Mouse (Mus musculus) heart, adult 8-10 months (tissue): ENCODE results near the gene Nus1. TPM values are rescaled to one million over a fixed set of nuclear protein-coding genes. Genes with fewer than 3 reads are reported as not detected.
A peak's percentile ranks its signal among the peaks of the same experiment; 100 is the strongest.

ENCODE experiments used
- DNase-seq: peaks from one replicate; pipeline ENCODE4 v3.0.0; 2022; ENCODE audit warnings: low spot score
- total RNA-seq, 4 experiments: library from RNA; stranded (reverse); gene quantifications; 2 replicates each; pipeline ENCODE4 v1.2.4; 2022

Nus1 gene
- total RNA-seq: 10 to 100 TPM; 30.4 to 43.0 (median 36.2) TPM

- DNase-seq: peak; percentile 95
Measured at GRCm38 (mm10) chr10:52417299-52417997, at the start of gene Nus1. TSS of gene Nus1 (plus strand) at chr10:52417547.

- DNase-seq: no peak
Measured at GRCm38 (mm10) chr10:52368376-52368775, 49.0 kb upstream of the Nus1 start.

GRCm38 (mm10) chr10:52373834-52374233 lies 43.5 kb upstream of the Nus1 start:
- no peak for DNase-seq

- DNase-seq: no peak
Measured at GRCm38 (mm10) chr10:52374651-52375050, 42.7 kb upstream of the Nus1 start.

GRCm38 (mm10) chr10:52376422-52376821 lies 40.9 kb upstream of the Nus1 start:
- DNase-seq: no peak

- no peak for DNase-seq
Measured at GRCm38 (mm10) chr10:52377813-52378212, 39.5 kb upstream of the Nus1 start.

GRCm38 (mm10) chr10:52381321-52381801 lies 36.0 kb upstream of the Nus1 start:
- no peak for DNase-seq

GRCm38 (mm10) chr10:52381845-52382591 lies 35.3 kb upstream of the Nus1 start, which contains the start of gene Gopc:
TSS of gene Gopc (minus strand) at chr10:52382124.
- DNase-seq: peak; percentile 97

- DNase-seq: peak; percentile 22
Measured at GRCm38 (mm10) chr10:52383022-52383421, 34.3 kb upstream of the Nus1 start.

- no peak for DNase-seq
Measured at GRCm38 (mm10) chr10:52383522-52383921, 33.8 kb upstream of the Nus1 start.

GRCm38 (mm10) chr10:52384823-52385610 lies 32.3 kb upstream of the Nus1 start:
- peak; percentile 76 for DNase-seq

- no peak for DNase-seq
Measured at GRCm38 (mm10) chr10:52387192-52387591, 30.2 kb upstream of the Nus1 start.

- no peak for DNase-seq
Measured at GRCm38 (mm10) chr10:52388922-52389430, 28.4 kb upstream of the Nus1 start, which contains the start of gene Nepn. TSS of gene Nepn (plus strand) at chr10:52388972.

- peak; percentile 82 for DNase-seq
Measured at GRCm38 (mm10) chr10:52389438-52389837, 27.9 kb upstream of the Nus1 start.

- no peak for DNase-seq
Measured at GRCm38 (mm10) chr10:52391208-52391607, 26.1 kb upstream of the Nus1 start.

- DNase-seq: no peak
Measured at GRCm38 (mm10) chr10:52396647-52397046, 20.7 kb upstream of the Nus1 start.

GRCm38 (mm10) chr10:52398715-52399114 lies 18.6 kb upstream of the Nus1 start:
- no peak for DNase-seq

GRCm38 (mm10) chr10:52399722-52400121 lies 17.6 kb upstream of the Nus1 start:
- no peak for DNase-seq

GRCm38 (mm10) chr10:52405160-52405559 lies 12.2 kb upstream of the Nus1 start:
- no peak for DNase-seq

GRCm38 (mm10) chr10:52407526-52407925 lies 9.8 kb upstream of the Nus1 start:
- no peak for DNase-seq

- no peak for DNase-seq
Measured at GRCm38 (mm10) chr10:52415020-52415419, 2.3 kb upstream of the Nus1 start.

- DNase-seq: peak; percentile 37
Measured at GRCm38 (mm10) chr10:52416458-52416857, 889 bp upstream of the Nus1 start.
